Mouse (Mus musculus): ENCODE results near the gene Pon1.

GRCm38 (mm10) chr6:5119181-5119910 is 74.4 kb downstream of the Pon1 start:
- TF ChIP-seq POLR2A (IDR thresholded peaks at IDR 0.05; ENCODE audit: borderline replicate concordance, extremely low read depth, insufficient read depth, insufficient read length, poor library complexity, severe bottlenecking) (no peak), CTCF (IDR thresholded peaks at IDR 0.05; ENCODE audit: borderline replicate concordance, extremely low read depth, insufficient read depth, insufficient read length) (no peak)
